Mouse (Mus musculus) thymus, postnatal 14 days (tissue): ENCODE data around the gene Caskin2.
"Not testable (repeated sequence)": the region's sequence is repeated elsewhere in the genome, so short reads cannot be mapped to it uniquely, and the experiment has no call there.

Experiments
- DNase-seq: peaks from one replicate; pipeline ENCODE4 v3.0.0; 2021

Caskin2 gene

DNA sequence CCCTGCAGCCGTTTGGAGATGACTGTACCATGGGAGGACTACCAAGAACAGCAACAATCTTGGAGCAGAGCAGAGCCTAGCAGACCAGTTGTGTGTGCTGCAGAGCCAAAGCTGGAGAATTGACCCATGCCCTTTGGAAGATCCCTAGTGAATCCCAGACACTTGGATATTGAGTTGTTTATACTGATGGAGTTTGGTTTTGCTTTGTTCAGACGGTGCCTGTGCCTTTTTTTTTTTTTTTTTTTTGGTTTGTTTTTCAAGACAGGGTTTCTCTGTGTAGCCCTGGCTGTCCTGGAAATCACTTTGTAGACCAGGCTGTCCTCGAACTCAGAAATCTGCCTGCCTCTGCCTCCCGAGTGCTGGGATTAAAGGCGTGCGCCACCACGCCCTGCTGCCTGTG lies 51.3 kb downstream of the Caskin2 start:
- not testable (repeated sequence) for DNase-seq

DNA sequence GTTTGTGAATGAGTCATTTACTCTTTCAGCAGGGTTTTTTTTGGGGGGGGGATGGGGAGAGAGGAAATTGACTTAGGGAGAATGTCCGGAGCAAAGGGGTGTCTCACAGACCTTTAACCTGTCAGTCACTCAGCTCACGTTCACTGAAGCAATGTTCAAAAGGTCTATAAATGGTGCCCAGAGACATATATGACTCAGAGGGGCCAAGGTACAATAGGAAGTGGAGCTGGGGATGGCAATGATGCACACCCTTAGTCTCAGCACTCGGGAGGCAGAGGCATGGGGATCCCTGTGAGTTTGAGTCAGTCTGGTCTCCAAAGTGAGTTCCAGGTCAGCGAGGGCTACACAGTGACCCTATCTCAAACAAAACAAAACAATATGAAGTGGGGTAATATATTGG lies 60.0 kb downstream of the Caskin2 start:
- DNase-seq: no peak

DNA sequence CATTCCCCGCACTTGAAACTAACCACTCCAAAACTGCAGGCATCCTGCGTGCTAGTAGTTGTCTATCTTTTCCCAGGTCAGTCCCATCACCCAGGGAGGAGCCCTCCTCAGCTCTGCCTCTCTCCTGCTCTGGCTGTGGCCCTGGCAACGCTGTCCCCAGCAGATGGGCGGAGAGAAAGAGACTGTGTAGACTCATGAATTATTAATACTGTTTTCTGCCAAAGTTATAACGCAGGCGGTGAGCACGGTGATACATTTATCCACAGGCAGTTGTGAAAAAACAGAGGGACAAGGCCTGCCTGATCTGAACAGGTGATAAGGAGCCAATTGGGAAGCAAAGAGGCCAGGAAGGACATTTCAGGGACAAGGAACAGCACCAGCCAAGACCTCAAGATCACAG lies 60.8 kb downstream of the Caskin2 start:
- DNase-seq: no peak

DNA sequence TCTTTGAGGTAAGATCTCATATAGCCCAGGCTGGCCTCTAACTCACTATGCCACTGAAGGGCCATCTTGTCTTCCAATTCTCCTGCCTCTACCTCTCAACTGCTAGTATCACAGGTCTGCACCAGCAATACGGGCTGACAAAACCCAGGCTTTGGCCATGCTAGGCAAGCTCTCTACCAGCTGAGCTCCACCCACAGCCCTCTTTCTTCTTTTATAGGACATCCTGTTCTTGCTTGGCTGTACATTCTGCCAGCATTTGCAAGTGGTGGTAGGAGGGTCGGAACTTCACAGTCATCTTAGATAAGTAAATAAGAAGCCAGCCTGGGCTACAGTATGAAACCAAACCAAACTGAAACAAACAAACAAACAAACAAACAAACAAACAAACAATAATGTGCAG lies 61.7 kb downstream of the Caskin2 start:
- DNase-seq: peak; percentile 60

DNA sequence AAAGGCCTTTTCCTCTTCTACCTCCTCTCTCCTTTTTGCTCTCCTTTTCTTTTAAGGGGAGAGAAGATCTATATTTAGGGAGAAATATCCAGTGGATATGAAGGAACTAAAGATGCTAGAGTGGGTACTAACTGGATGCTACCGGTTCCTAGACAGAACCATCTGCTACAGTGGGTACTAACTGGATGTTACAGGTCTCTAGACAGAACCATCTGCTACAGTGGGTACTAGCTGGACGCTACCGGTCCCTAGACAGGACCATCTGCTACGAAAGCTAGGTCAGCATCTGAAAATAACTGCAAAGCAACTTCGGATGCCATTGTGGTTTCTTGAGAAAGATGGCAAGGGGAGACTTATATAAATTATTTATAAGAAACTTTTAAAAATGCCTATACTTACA lies 63.6 kb downstream of the Caskin2 start:
- DNase-seq: no peak
